Comparison of ENCODE assay signal across 9 mouse cellular contexts in genomic region chr15:79431925-79432324, GRCm38 (mm10). TPM values are rescaled to one million over a fixed set of nuclear protein-coding genes. Genes with fewer than 3 reads are reported as not detected.
DNase-seq lines count a peak whose midpoint lies in the region; ATAC-seq and TF ChIP-seq lines count a peak whose summit lies in the region.
"Had no signal": no experiment of that assay in that cellular context is flagged by ENCODE, and none has a peak within 500 bp of the region (broad histone marks: within the 10 kb centered on the region; RNA-seq: fewer than 3 reads in every experiment).

No protein-coding gene starts in this region.

- no peak for ATAC-seq in lung, embryonic 15.5 days (ENCODE audit: borderline replicate concordance, extremely low read depth, low FRiP score, low TSS enrichment)
- ATAC-seq in heart, embryonic 14.5 days (ENCODE audit: insufficient number of reproducible peaks, insufficient read depth, low FRiP score, low read depth): no peak
- no peak for ATAC-seq in liver, embryonic 15.5 days (ENCODE audit: insufficient read depth)
- ATAC-seq in erythroblast, adult 5-6 weeks (replicated peaks; ENCODE audit: low FRiP score, poor library complexity, severe bottlenecking): no peak

- H3K4me2 ChIP-seq in lung, embryonic 15.5 days: peak overlapping the region; percentile 27
- peak overlapping the region; percentile 34 for H3K4me2 ChIP-seq in heart, embryonic 14.5 days (ENCODE audit: low read length)
- H3K4me2 ChIP-seq in liver, embryonic 15.5 days: 0 out of 2 replicates have a peak overlapping the region, but pooled peaks have one; percentile 29

- H3K9ac ChIP-seq in lung, embryonic 15.5 days: 0 out of 2 replicates have a peak overlapping the region, but pooled peaks have one; percentile 12
- H3K9ac ChIP-seq in heart, embryonic 14.5 days (ENCODE audit: low read length): peak overlapping the region; percentile 23
- H3K9ac ChIP-seq in liver, embryonic 15.5 days: no peak overlapping the region

- no peak for DNase-seq in gastrocnemius, adult 2 months
- DNase-seq in gastrocnemius, adult 18-20 months (ENCODE audit: low spot score): no peak
- no peak for DNase-seq in lung, adult 18-20 months
- no peak for DNase-seq in adrenal gland, postnatal 10 days
- DNase-seq: left cerebral cortex, postnatal 4 days had no signal

- H3K27me3 ChIP-seq in lung, embryonic 15.5 days: no peaks in the 10 kb centered on the region
- no peaks in the 10 kb centered on the region for H3K27me3 ChIP-seq in heart, embryonic 14.5 days (ENCODE audit: control insufficient read depth, insufficient read depth, low read length)
- H3K27me3 ChIP-seq in liver, embryonic 15.5 days: no peaks in the 10 kb centered on the region

- peaks cover 44% of the 10 kb centered on the region for H3K4me1 ChIP-seq in lung, embryonic 15.5 days
- peaks cover 35 to 76% of the 10 kb centered on the region in 2 experiments for H3K4me1 ChIP-seq in heart, embryonic 14.5 days (ENCODE audit: control insufficient read depth in 2 of 2, insufficient read depth in 2 of 2, low read length in 2 of 2)
- H3K4me1 ChIP-seq in liver, embryonic 15.5 days (replicated peaks): peaks cover 47% of the 10 kb centered on the region

- TF ChIP-seq CTCF in gastrocnemius, adult 2 months (IDR thresholded peaks at IDR 0.05): no peak

- 46% methylated on average over 7 of the region's 7 CpGs for WGBS in lung, embryonic 15.5 days
- WGBS in heart, embryonic 14.5 days: 50% methylated on average over 7 of the region's 7 CpGs
- 18% methylated on average over 7 of the region's 7 CpGs for WGBS in liver, embryonic 15.5 days (ENCODE audit: insufficient replicate concordance)

- peak overlapping the region; percentile 69; the same call in 1 of the 2 replicates for H3K27ac ChIP-seq in gastrocnemius, adult 2 months
- peak overlapping the region; percentile 90 for H3K27ac ChIP-seq in lung, embryonic 15.5 days
- H3K27ac ChIP-seq in heart, embryonic 14.5 days (replicated peaks in 1 of 2; ENCODE audit: control insufficient read depth in 1 of 2, insufficient read depth in 1 of 2, low read depth in 2 of 2, low read length in 2 of 2): peak overlapping the region; percentile 78 to 90
- 0 out of 2 replicates have a peak overlapping the region, but pooled peaks have one; percentile 29 for H3K27ac ChIP-seq in liver, embryonic 15.5 days (replicated peaks)

- H3K4me3 ChIP-seq in gastrocnemius, adult 2 months: no peak overlapping the region
- H3K4me3 ChIP-seq in lung, embryonic 15.5 days: no peak overlapping the region
- H3K4me3 ChIP-seq in heart, embryonic 14.5 days (ENCODE audit: control insufficient read depth in 1 of 2, insufficient read depth in 1 of 2, low read depth in 1 of 2, low read length in 2 of 2): no peak overlapping the region
- no peak overlapping the region for H3K4me3 ChIP-seq in liver, embryonic 15.5 days (replicated peaks)

- intact Hi-C loops in gastrocnemius, adult 2 months (cut with DNase I): no loop called here

- H3K9me3 ChIP-seq in lung, embryonic 15.5 days: no peaks in the 10 kb centered on the region
- peaks cover 4% of the 10 kb centered on the region; the same call in 1 of the 2 replicates for H3K9me3 ChIP-seq in heart, embryonic 14.5 days (ENCODE audit: control insufficient read depth, low read length)
- no peaks in the 10 kb centered on the region for H3K9me3 ChIP-seq in liver, embryonic 15.5 days (replicated peaks)

- H3K36me3 ChIP-seq in lung, embryonic 15.5 days: peaks cover 70% of the 10 kb centered on the region
- H3K36me3 ChIP-seq in heart, embryonic 14.5 days (ENCODE audit: control insufficient read depth, insufficient read depth, low read length): peaks cover 79% of the 10 kb centered on the region
- H3K36me3 ChIP-seq in liver, embryonic 15.5 days (replicated peaks): peaks cover 20% of the 10 kb centered on the region

RNA-seq across cellular contexts. Expression of gene Csnk1e, which starts 23.4 kb away (rescaled TPM):
- total RNA-seq in gastrocnemius, adult 2 months (2021): 10 to 100 TPM; 41.8 to 61.4 TPM
- 10 to 100 TPM; 45.4 to 48.0 TPM for total RNA-seq in gastrocnemius, adult 18-20 months (2021)
- polyA plus RNA-seq in lung, embryonic 15.5 days (2015; fragmentation: Nextera tagmentation; extraction: Ambion mirVana): 97.2 and 99.0 TPM in 2 replicates
- polyA plus RNA-seq in heart, embryonic 14.5 days (2014; fragmentation: Nextera tagmentation; extraction: Ambion mirVana): 83.0 and 95.1 TPM in 2 replicates
- 8.0 and 9.2 TPM in 2 replicates for polyA plus RNA-seq in liver, embryonic 15.5 days (2015; fragmentation: Nextera tagmentation; extraction: Ambion mirVana)
- 13.2 and 14.6 TPM in 2 replicates for total RNA-seq in erythroblast, adult 5-6 weeks (2015; ENCODE audit: low replicate concordance)
- 3.9 and 16.3 TPM in 2 replicates for total RNA-seq in erythroblast, adult 5-6 weeks (2017; ENCODE audit: low replicate concordance)
- total RNA-seq in adrenal gland, postnatal 10 days (2021): 10 to 100 TPM; 65.7 to 77.7 TPM

RNA-seq across cellular contexts. Expression of gene Tmem184b, which starts 28.6 kb away (rescaled TPM):
- total RNA-seq in gastrocnemius, adult 2 months (2021): 10 to 100 TPM; 26.1 to 36.7 TPM
- total RNA-seq in gastrocnemius, adult 18-20 months (2021): 10 to 100 TPM; 23.6 to 31.2 TPM
- 76.4 and 76.5 TPM in 2 replicates for polyA plus RNA-seq in lung, embryonic 15.5 days (2015; fragmentation: Nextera tagmentation; extraction: Ambion mirVana)
- polyA plus RNA-seq in heart, embryonic 14.5 days (2014; fragmentation: Nextera tagmentation; extraction: Ambion mirVana): 56.1 and 60.6 TPM in 2 replicates
- polyA plus RNA-seq in liver, embryonic 15.5 days (2015; fragmentation: Nextera tagmentation; extraction: Ambion mirVana): 11.6 and 11.7 TPM in 2 replicates
- 4.8 and 5.2 TPM in 2 replicates for total RNA-seq in erythroblast, adult 5-6 weeks (2015; ENCODE audit: low replicate concordance)
- 2.6 and 9.4 TPM in 2 replicates for total RNA-seq in erythroblast, adult 5-6 weeks (2017; ENCODE audit: low replicate concordance)
- 10 to 100 TPM; 51.4 to 56.6 TPM for total RNA-seq in adrenal gland, postnatal 10 days (2021)

Comparison
In these comparisons a context has a peak if more than half of its experiments do, and no peak if none do; other contexts are left out.
1. H3K27ac ChIP-seq: peak in every context shown above with its lines; median percentile 90 in lung, embryonic 15.5 days; 84 in heart, embryonic 14.5 days; 69 in gastrocnemius, adult 2 months; 29 in liver, embryonic 15.5 days.